Mouse (Mus musculus): ENCODE measurements around the gene Sez6. TPM values are rescaled to one million over a fixed set of nuclear protein-coding genes. Genes with fewer than 3 reads are reported as not detected.

Gene Sez6
- polyA plus RNA-seq, 1 experiment from 2014 or later, result 19.3 TPM

DNA sequence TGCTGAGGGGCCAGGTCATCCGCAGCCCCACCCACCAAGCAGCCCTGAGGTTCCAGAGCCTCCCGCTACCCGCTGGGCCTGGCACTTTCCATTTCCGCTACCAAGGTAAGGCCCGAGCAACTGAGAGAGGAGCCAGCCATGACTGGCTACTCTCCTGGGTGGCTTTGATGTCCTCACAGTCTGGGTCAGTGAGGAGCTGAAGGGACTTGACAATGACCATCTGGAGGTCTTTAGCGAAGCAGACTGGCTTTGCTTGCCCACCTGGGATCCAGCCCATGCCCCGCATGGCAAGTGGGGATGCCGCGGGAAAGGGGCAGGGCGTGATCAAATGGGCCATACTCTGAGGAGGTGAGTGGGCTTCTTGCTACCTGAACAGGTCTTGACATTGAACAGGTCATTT lies 32.3 kb downstream of the Sez6 start:
- Histone ChIP-seq H3K9me3 (no peaks in the 10 kb centered on the region), H3K36me3 (no peaks in the 10 kb centered on the region), H3K27ac (no peak overlapping the region; the same call in 1 of the 2 replicates), H3K4me1 (replicated peaks) (peaks cover 58% of the 10 kb centered on the region), H3K27me3 (ENCODE audit: insufficient read depth, poor library complexity, severe bottlenecking) (peaks cover 78% of the 10 kb centered on the region), H3K4me3 (no peak overlapping the region)
- 90% methylated on average over 10 of the region's 10 CpGs for WGBS
- DNase-seq (ENCODE audit: low spot score), result no peak

- H3K27me3 ChIP-seq (ENCODE audit: insufficient read depth, poor library complexity, severe bottlenecking), result peaks cover 77% of the 10 kb centered on the region
- peak; percentile 22 for DNase-seq (ENCODE audit: low spot score)
- WGBS, result 10% methylated on average over 19 of the region's 19 CpGs
- peak overlapping the region; percentile 26 for H3K4me3 ChIP-seq
- peak overlapping the region; percentile 88 for H3K27ac ChIP-seq
- H3K9me3 ChIP-seq, result no peaks in the 10 kb centered on the region
- H3K4me1 ChIP-seq (replicated peaks), result peaks cover 42% of the 10 kb centered on the region
- no peaks in the 10 kb centered on the region for H3K36me3 ChIP-seq
Observed at GRCm38 (mm10) chr11:77964415-77965095, 34.0 kb downstream of the Sez6 start.

GRCm38 (mm10) chr11:77965101-77966036 lies 34.8 kb downstream of the Sez6 start:
- Histone ChIP-seq H3K4me3 (peak overlapping the region; percentile 26), H3K4me1 (replicated peaks) (peaks cover 36% of the 10 kb centered on the region), H3K9me3 (no peaks in the 10 kb centered on the region), H3K27me3 (ENCODE audit: insufficient read depth, poor library complexity, severe bottlenecking) (peaks cover 69% of the 10 kb centered on the region), H3K36me3 (no peaks in the 10 kb centered on the region), H3K27ac (peak overlapping the region; percentile 88)
- WGBS, result 9% methylated on average over 17 of the region's 17 CpGs
- DNase-seq (ENCODE audit: low spot score), result peak; percentile 77

DNA sequence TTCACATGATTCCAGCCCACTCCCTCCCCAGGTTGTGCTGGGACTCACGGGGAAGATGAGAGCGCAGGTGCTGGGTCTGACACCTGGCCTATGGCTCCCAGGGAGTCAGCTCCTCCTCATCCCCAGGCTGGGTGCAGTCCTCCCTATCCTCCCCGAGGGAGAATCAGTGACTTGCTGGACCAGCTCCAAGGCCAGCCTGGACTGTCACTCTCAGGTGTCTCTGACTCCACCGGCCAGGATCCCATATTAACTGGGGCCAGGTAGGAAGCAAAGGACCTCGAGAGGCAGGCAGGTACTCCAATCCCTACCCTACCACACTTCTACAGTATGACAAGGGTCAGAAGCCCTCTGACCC lies 35.4 kb downstream of the Sez6 start:
- Histone ChIP-seq H3K27ac (peak overlapping the region; percentile 88), H3K4me3 (peak overlapping the region; percentile 26), H3K4me1 (replicated peaks) (peaks cover 29% of the 10 kb centered on the region), H3K27me3 (ENCODE audit: insufficient read depth, poor library complexity, severe bottlenecking) (peaks cover 64% of the 10 kb centered on the region), H3K9me3 (no peaks in the 10 kb centered on the region), H3K36me3 (no peaks in the 10 kb centered on the region)
- WGBS, result 51% methylated on average over 5 of the region's 5 CpGs
- no peak for DNase-seq (ENCODE audit: low spot score)

DNA sequence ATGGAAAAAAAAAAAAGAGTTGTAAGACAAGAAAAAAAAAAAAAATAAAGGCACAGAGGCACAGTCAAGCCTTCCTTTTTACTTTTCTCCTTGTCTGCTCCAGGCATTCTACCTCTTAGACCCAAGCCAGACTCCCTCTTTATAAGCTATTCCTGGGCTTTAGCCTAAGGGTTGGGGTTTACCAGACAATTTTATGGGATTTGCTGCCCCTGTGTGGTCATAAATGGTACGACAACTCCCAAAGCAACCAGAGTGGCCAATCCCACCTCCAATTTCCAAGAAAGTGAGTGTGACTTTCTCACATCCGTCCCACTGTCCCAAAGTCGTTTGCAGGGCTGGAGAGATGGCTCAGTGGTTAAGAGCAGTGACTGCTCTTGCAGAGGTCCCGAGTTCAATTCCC lies 36.5 kb downstream of the Sez6 start:
- DNase-seq (ENCODE audit: low spot score), result peak; percentile 80
- H3K27ac ChIP-seq, result no peak overlapping the region
- H3K27me3 ChIP-seq (ENCODE audit: insufficient read depth, poor library complexity, severe bottlenecking), result peaks cover 58% of the 10 kb centered on the region
- WGBS, result 2% methylated on average over 4 of the region's 4 CpGs
- no peaks in the 10 kb centered on the region for H3K9me3 ChIP-seq
- H3K4me1 ChIP-seq (replicated peaks), result peaks cover 28% of the 10 kb centered on the region
- H3K36me3 ChIP-seq, result no peaks in the 10 kb centered on the region
- H3K4me3 ChIP-seq, result no peak overlapping the region

GRCm38 (mm10) chr11:77968786-77969185 lies 38.2 kb downstream of the Sez6 start:
- 66% methylated on average over 4 of the region's 4 CpGs for WGBS
- peaks cover 31% of the 10 kb centered on the region for H3K4me1 ChIP-seq (replicated peaks)
- DNase-seq (ENCODE audit: low spot score), result no peak
- H3K9me3 ChIP-seq, result no peaks in the 10 kb centered on the region
- H3K4me3 ChIP-seq, result no peak overlapping the region
- no peak overlapping the region for H3K27ac ChIP-seq
- H3K36me3 ChIP-seq, result no peaks in the 10 kb centered on the region
- H3K27me3 ChIP-seq (ENCODE audit: insufficient read depth, poor library complexity, severe bottlenecking), result peaks cover 61% of the 10 kb centered on the region

- Histone ChIP-seq H3K4me1 (replicated peaks) (peaks cover 20% of the 10 kb centered on the region), H3K9me3 (no peaks in the 10 kb centered on the region), H3K4me3 (no peak overlapping the region), H3K27me3 (ENCODE audit: insufficient read depth, poor library complexity, severe bottlenecking) (peaks cover 66% of the 10 kb centered on the region), H3K36me3 (no peaks in the 10 kb centered on the region), H3K27ac (no peak overlapping the region)
- no peak for DNase-seq (ENCODE audit: low spot score)
- 84% methylated on average over 6 of the region's 6 CpGs for WGBS
Observed at GRCm38 (mm10) chr11:77970718-77971117, 40.1 kb downstream of the Sez6 start.

- Histone ChIP-seq H3K27me3 (ENCODE audit: insufficient read depth, poor library complexity, severe bottlenecking) (peaks cover 67% of the 10 kb centered on the region), H3K4me3 (no peak overlapping the region), H3K4me1 (replicated peaks) (peaks cover 9% of the 10 kb centered on the region), H3K36me3 (no peaks in the 10 kb centered on the region), H3K9me3 (no peaks in the 10 kb centered on the region), H3K27ac (no peak overlapping the region)
- no peak for DNase-seq (ENCODE audit: low spot score)
- WGBS, result 87% methylated on average over 7 of the region's 7 CpGs
Observed at GRCm38 (mm10) chr11:77973520-77973919, 42.9 kb downstream of the Sez6 start.

GRCm38 (mm10) chr11:77974325-77974724 lies 43.7 kb downstream of the Sez6 start:
- no peaks in the 10 kb centered on the region for H3K9me3 ChIP-seq
- DNase-seq (ENCODE audit: low spot score), result no peak
- 53% methylated on average over 15 of the region's 15 CpGs for WGBS

DNA sequence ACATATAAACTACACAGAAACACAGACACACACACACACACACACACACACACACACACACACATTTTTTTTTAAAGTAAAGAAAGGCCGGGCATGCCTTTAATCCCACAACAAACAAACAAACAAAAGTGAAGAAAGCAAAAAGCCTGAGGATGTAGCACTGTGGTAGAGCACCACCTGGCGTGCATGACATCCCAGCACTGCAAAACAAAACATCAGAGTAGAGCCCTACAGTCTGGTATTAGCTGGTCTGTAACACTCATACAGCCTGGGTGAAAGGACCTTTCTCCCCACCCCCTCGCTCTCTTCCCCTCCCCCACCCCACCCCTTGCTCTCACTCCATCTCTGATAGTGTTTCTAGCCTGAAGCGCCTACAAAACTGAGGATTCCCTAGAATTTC lies 45.3 kb downstream of the Sez6 start:
- no peak overlapping the region for H3K27ac ChIP-seq
- no peaks in the 10 kb centered on the region for H3K9me3 ChIP-seq
- peaks cover 59% of the 10 kb centered on the region for H3K27me3 ChIP-seq (ENCODE audit: insufficient read depth, poor library complexity, severe bottlenecking)
- WGBS, result 35% methylated on average over 4 of the region's 4 CpGs
- H3K36me3 ChIP-seq, result no peaks in the 10 kb centered on the region
- H3K4me1 ChIP-seq (replicated peaks), result peaks cover 16% of the 10 kb centered on the region
- no peak overlapping the region for H3K4me3 ChIP-seq
- DNase-seq (ENCODE audit: low spot score), result no peak

More at GRCm38 (mm10) chr11:77974325-77974724, 43.7 kb downstream of the Sez6 start:
- Histone ChIP-seq H3K4me3 (no peak overlapping the region), H3K27me3 (ENCODE audit: insufficient read depth, poor library complexity, severe bottlenecking) (peaks cover 61% of the 10 kb centered on the region), H3K27ac (no peak overlapping the region), H3K4me1 (replicated peaks) (peaks cover 9% of the 10 kb centered on the region), H3K36me3 (no peaks in the 10 kb centered on the region)

DNA sequence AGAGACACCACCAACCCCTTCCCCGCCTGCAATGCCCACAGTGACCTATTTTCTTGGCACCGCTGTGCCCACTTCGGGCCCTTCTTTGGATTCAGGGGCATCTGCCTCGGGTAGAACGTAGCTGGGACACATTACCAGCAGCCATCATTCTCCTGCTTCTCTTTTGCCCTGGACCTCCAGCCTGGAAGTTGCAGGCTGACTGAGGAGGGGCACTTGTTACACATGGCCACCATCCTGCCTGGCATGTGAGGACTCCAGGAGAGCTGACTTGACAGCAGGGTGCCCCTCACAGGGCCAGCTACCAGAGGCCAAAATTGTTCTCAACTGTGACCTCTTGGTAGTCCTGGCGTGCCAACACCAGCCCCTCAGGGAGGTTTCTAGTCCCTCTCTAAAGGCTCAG lies 47.6 kb downstream of the Sez6 start:
- Histone ChIP-seq H3K4me3 (no peak overlapping the region), H3K9me3 (no peaks in the 10 kb centered on the region), H3K27me3 (ENCODE audit: insufficient read depth, poor library complexity, severe bottlenecking) (peaks cover 44% of the 10 kb centered on the region), H3K4me1 (replicated peaks) (peaks cover 21% of the 10 kb centered on the region), H3K27ac (no peak overlapping the region), H3K36me3 (no peaks in the 10 kb centered on the region)
- no peak for DNase-seq (ENCODE audit: low spot score)
- 84% methylated on average over 6 of the region's 6 CpGs for WGBS

GRCm38 (mm10) chr11:77979221-77979809 lies 48.7 kb downstream of the Sez6 start:
- Histone ChIP-seq H3K27me3 (ENCODE audit: insufficient read depth, poor library complexity, severe bottlenecking) (peaks cover 34% of the 10 kb centered on the region), H3K27ac (no peak overlapping the region), H3K9me3 (no peaks in the 10 kb centered on the region), H3K4me1 (replicated peaks) (peaks cover 13% of the 10 kb centered on the region; the same call in 1 of the 2 replicates), H3K36me3 (no peaks in the 10 kb centered on the region), H3K4me3 (no peak overlapping the region)
- DNase-seq (ENCODE audit: low spot score), result no peak
- WGBS, result 80% methylated on average over 8 of the region's 8 CpGs
